Mouse (Mus musculus): ENCODE results near the gene Fblim1. TPM values are rescaled to one million over a fixed set of nuclear protein-coding genes. Genes with fewer than 3 reads are reported as not detected.

Fblim1 gene
- polyA plus RNA-seq, 1 experiment from 2014 or later: 90.1 TPM

- ATAC-seq: no peak
- ChIA-PET POLR2A (no interaction called here), CTCF (interaction anchor here (1.3 kb wide), 1 partner anchor 18 kb away, joined by 3 read pairs; no protein-coding TSS in a partner anchor)
- in situ Hi-C loops (cut with MboI; ENCODE audit: low pct_unique_long_range_greater_than_20kb): loop anchor here (10.0 kb wide), 3 partner anchors 97 to 227 kb away; partner anchors contain the start of gene Ctrc
- no peak for TF ChIP-seq CTCF (IDR thresholded peaks at IDR 0.05)
- no peak for DNase-seq (ENCODE audit: low read depth, low spot score)
- no peaks in the 10 kb centered on the region for H3K27me3 ChIP-seq
Measured at GRCm38 (mm10) chr4:141617863-141618564, 12.1 kb upstream of the Fblim1 start.

- in situ Hi-C loops (cut with MboI; ENCODE audit: low pct_unique_long_range_greater_than_20kb): loop anchor here (10.0 kb wide), 3 partner anchors 98 to 228 kb away; partner anchors contain the start of gene Ctrc
- ChIA-PET POLR2A (no interaction called here), CTCF (no interaction called here)
- no peak for TF ChIP-seq CTCF (IDR thresholded peaks at IDR 0.05)
- DNase-seq (ENCODE audit: low read depth, low spot score) (no peak), ATAC-seq (no peak)
- no peaks in the 10 kb centered on the region for H3K27me3 ChIP-seq
Measured at GRCm38 (mm10) chr4:141617299-141617698, 11.4 kb upstream of the Fblim1 start.

GRCm38 (mm10) chr4:141616811-141617210, 10.9 kb upstream of the Fblim1 start:
- ATAC-seq (no peak), DNase-seq (ENCODE audit: low read depth, low spot score) (no peak)
- CTCF ChIA-PET: no interaction called here
- POLR2A ChIA-PET: no interaction called here
- TF ChIP-seq CTCF (IDR thresholded peaks at IDR 0.05): no peak
- in situ Hi-C loops (cut with MboI; ENCODE audit: low pct_unique_long_range_greater_than_20kb): loop anchor here (10.0 kb wide), 3 partner anchors 98 to 228 kb away; partner anchors contain the start of gene Ctrc
- no peaks in the 10 kb centered on the region for H3K27me3 ChIP-seq

- ChIA-PET POLR2A (no interaction called here), CTCF (no interaction called here)
- TF ChIP-seq CTCF (IDR thresholded peaks at IDR 0.05): no peak
- H3K27me3 ChIP-seq: no peaks in the 10 kb centered on the region
- ATAC-seq (no peak), DNase-seq (ENCODE audit: low read depth, low spot score) (no peak)
- in situ Hi-C loops (cut with MboI; ENCODE audit: low pct_unique_long_range_greater_than_20kb): loop anchor here (10.0 kb wide), 3 partner anchors 100 to 230 kb away; partner anchors contain the start of gene Ctrc
Measured at GRCm38 (mm10) chr4:141614946-141615345, 9.1 kb upstream of the Fblim1 start.

GRCm38 (mm10) chr4:141609538-141609937, 3.6 kb upstream of the Fblim1 start:
- TF ChIP-seq CTCF (IDR thresholded peaks at IDR 0.05): no peak
- no peak for ATAC-seq
- DNase-seq (ENCODE audit: low read depth, low spot score): no peak
- ChIA-PET POLR2A (no interaction called here), CTCF (interaction anchor here (1.2 kb wide), 1 partner anchor 18 kb away, joined by 3 read pairs; no protein-coding TSS in a partner anchor)
- in situ Hi-C loops (cut with MboI; ENCODE audit: low pct_unique_long_range_greater_than_20kb): no loop called here
- H3K27me3 ChIP-seq: no peaks in the 10 kb centered on the region

- no peak for DNase-seq (ENCODE audit: low read depth, low spot score)
- no peak for TF ChIP-seq CTCF (IDR thresholded peaks at IDR 0.05)
- ATAC-seq: no peak
- in situ Hi-C loops (cut with MboI; ENCODE audit: low pct_unique_long_range_greater_than_20kb): no loop called here
- CTCF ChIA-PET: no interaction called here
- H3K27me3 ChIP-seq: no peaks in the 10 kb centered on the region
- POLR2A ChIA-PET: no interaction called here
Measured at GRCm38 (mm10) chr4:141605421-141605820, 475 bp downstream of the Fblim1 start.

GRCm38 (mm10) chr4:141604493-141604892, 1.4 kb downstream of the Fblim1 start:
- TF ChIP-seq CTCF (IDR thresholded peaks at IDR 0.05): no peak
- ChIA-PET POLR2A (interaction anchor here (0.5 kb wide), 1 partner anchor 17 kb away, joined by 4 read pairs; no protein-coding TSS in a partner anchor), CTCF (no interaction called here)
- ATAC-seq: peak; percentile 28
- no peaks in the 10 kb centered on the region for H3K27me3 ChIP-seq
- in situ Hi-C loops (cut with MboI; ENCODE audit: low pct_unique_long_range_greater_than_20kb): no loop called here
- DNase-seq (ENCODE audit: low read depth, low spot score): peak; percentile 72

GRCm38 (mm10) chr4:141603921-141604320, 2.0 kb downstream of the Fblim1 start:
- no peak for TF ChIP-seq CTCF (IDR thresholded peaks at IDR 0.05)
- DNase-seq (ENCODE audit: low read depth, low spot score) (no peak), ATAC-seq (peak; percentile 13)
- in situ Hi-C loops (cut with MboI; ENCODE audit: low pct_unique_long_range_greater_than_20kb): no loop called here
- CTCF ChIA-PET: no interaction called here
- H3K27me3 ChIP-seq: no peaks in the 10 kb centered on the region
- POLR2A ChIA-PET: interaction anchor here (0.5 kb wide), 1 partner anchor 18 kb away, joined by 4 read pairs; no protein-coding TSS in a partner anchor

- ATAC-seq: no peak
- H3K27me3 ChIP-seq: no peaks in the 10 kb centered on the region
- TF ChIP-seq CTCF (IDR thresholded peaks at IDR 0.05): no peak
- ChIA-PET POLR2A (interaction anchor here (0.5 kb wide), 1 partner anchor 56 kb away, joined by 3 read pairs; no protein-coding TSS in a partner anchor), CTCF (no interaction called here)
- in situ Hi-C loops (cut with MboI; ENCODE audit: low pct_unique_long_range_greater_than_20kb): no loop called here
- no peak for DNase-seq (ENCODE audit: low read depth, low spot score)
Measured at GRCm38 (mm10) chr4:141602523-141603223, 3.2 kb downstream of the Fblim1 start.

- no peak for TF ChIP-seq CTCF (IDR thresholded peaks at IDR 0.05)
- no peak for ATAC-seq
- in situ Hi-C loops (cut with MboI; ENCODE audit: low pct_unique_long_range_greater_than_20kb): no loop called here
- no peaks in the 10 kb centered on the region for H3K27me3 ChIP-seq
- ChIA-PET CTCF (interaction anchor here (0.8 kb wide), 1 partner anchor 18 kb away, joined by 3 read pairs; no protein-coding TSS in a partner anchor), POLR2A (no interaction called here)
- DNase-seq (ENCODE audit: low read depth, low spot score): no peak
Measured at GRCm38 (mm10) chr4:141601148-141601862, 4.6 kb downstream of the Fblim1 start.
